Mouse (Mus musculus) liver, embryonic 14.5 days (tissue): ENCODE data around the gene Carm1. TPM values are rescaled to one million over a fixed set of nuclear protein-coding genes. Genes with fewer than 3 reads are reported as not detected.

ENCODE experiments used
- ATAC-seq: fragments of 200-750 bp; cut with Nextera tagmentation; 2 replicates; pipeline ENCODE4 v1.8.0; 2017; ENCODE audit warnings: moderate number of reproducible peaks, mild to moderate bottlenecking, moderate library complexity; ENCODE audit not compliant: insufficient read depth
- DNase-seq, 3 experiments: peaks; one replicate each; pipeline ENCODE4 v3.0.0-alpha.2; 2012 to 2013; ENCODE audit warnings: low read depth in 3 of 3, low spot score in 3 of 3
- H3K27ac ChIP-seq: fragments of 300-500 bp; sonication (generic); 2 replicates; pipeline ENCODE4 v1.5.1; 2014; ENCODE audit warnings: moderate library complexity, mild to moderate bottlenecking, control low read depth, inconsistent platforms
- H3K27me3 ChIP-seq: fragments of 300-500 bp; sonication (generic); 2 replicates; pipeline ENCODE4 v1.6.1; 2014; ENCODE audit warnings: mild to moderate bottlenecking, low read length, moderate library complexity; ENCODE audit not compliant: control insufficient read depth, insufficient read depth
- H3K36me3 ChIP-seq: fragments of 300-500 bp; sonication (generic); replicated peaks from 2 replicates; pipeline ENCODE4 v1.6.1; 2014; ENCODE audit warnings: low read depth; ENCODE audit not compliant: control insufficient read depth, insufficient read depth
- H3K4me1 ChIP-seq, 2 experiments: fragments of 200-500 bp in 1 of 2; fragments of 300-500 bp in 1 of 2; sonication (generic) in 1 of 2; replicated peaks; 2 replicates each; pipeline ENCODE4 v1.6.1; 2012 to 2014; ENCODE audit warnings: antibody characterized with exemption in 1 of 2, inconsistent platforms in 1 of 2, low read length in 1 of 2; ENCODE audit not compliant: control insufficient read depth in 2 of 2, insufficient read depth in 2 of 2
- H3K4me2 ChIP-seq: fragments of 300-500 bp; sonication (generic); 2 replicates; pipeline ENCODE4 v1.6.1; 2014; ENCODE audit warnings: low read depth, mild to moderate bottlenecking, control low read depth, moderate library complexity
- H3K4me3 ChIP-seq, 2 experiments: fragments of 200-500 bp in 1 of 2; fragments of 300-500 bp in 1 of 2; sonication (generic) in 1 of 2; 2 replicates each; pipeline ENCODE4 v1.5.1; 2012 to 2014; ENCODE audit warnings: low read depth in 2 of 2, low read length in 2 of 2, mild to moderate bottlenecking in 2 of 2, control low read depth in 1 of 2, inconsistent platforms in 1 of 2, moderate library complexity in 1 of 2; ENCODE audit not compliant: insufficient read depth in 1 of 2
- H3K9ac ChIP-seq: fragments of 300-500 bp; sonication (generic); replicated peaks from 2 replicates; pipeline ENCODE4 v1.6.1; 2014; ENCODE audit warnings: mild to moderate bottlenecking, control low read depth, moderate library complexity
- H3K9me3 ChIP-seq: fragments of 300-500 bp; sonication (generic); 2 replicates; pipeline ENCODE4 v1.6.1; 2016; ENCODE audit warnings: low read length, mixed read lengths; ENCODE audit not compliant: control insufficient read depth
- CTCF ChIP-seq: IDR thresholded peaks from 2 replicates; pipeline ENCODE4 v1.5.1; 2016; ENCODE audit warnings: antibody characterized with exemption, low read depth, control low read depth
- EP300 ChIP-seq: IDR thresholded peaks from 2 replicates; pipeline ENCODE4 v1.6.1; 2016; ENCODE audit warnings: antibody characterized with exemption, low read depth
- WGBS: fragments of 180-500 bp; shearing (Covaris S2); extraction: QIAGEN DNeasy Blood & Tissue Kit; methylation state at CpG from one replicate; pipeline ENCODE4 v1.1.7; 2014; ENCODE audit not compliant: insufficient replicate concordance; 5-methylcytosine and 5-hydroxymethylcytosine counted together
- polyA plus RNA-seq, 2 experiments: library from polyadenylated mRNA; depleted of rRNA in 1 of 2; stranded (reverse) in 1 of 2; unstranded in 1 of 2; fragments of >200 nt; fragmentation: Nextera tagmentation in 1 of 2; extraction: Ambion mirVana in 1 of 2; gene quantifications; 2 replicates each; pipeline versions ENCODE4 v1.2.1 to v1.2.3; 2012 to 2014

Gene Carm1
- polyA plus RNA-seq, 2 experiments = 13.6 to 25.6 TPM

- peak overlapping the region; percentile 81 for H3K27ac ChIP-seq
- peaks cover 47 to 49% of the 10 kb centered on the region in 2 experiments for H3K4me1 ChIP-seq
- WGBS = 64% methylated on average over 6 of the region's 6 CpGs
Measured at GRCm38 (mm10) chr9:21555198-21555742, 8.6 kb downstream of the Carm1 start.

DNA sequence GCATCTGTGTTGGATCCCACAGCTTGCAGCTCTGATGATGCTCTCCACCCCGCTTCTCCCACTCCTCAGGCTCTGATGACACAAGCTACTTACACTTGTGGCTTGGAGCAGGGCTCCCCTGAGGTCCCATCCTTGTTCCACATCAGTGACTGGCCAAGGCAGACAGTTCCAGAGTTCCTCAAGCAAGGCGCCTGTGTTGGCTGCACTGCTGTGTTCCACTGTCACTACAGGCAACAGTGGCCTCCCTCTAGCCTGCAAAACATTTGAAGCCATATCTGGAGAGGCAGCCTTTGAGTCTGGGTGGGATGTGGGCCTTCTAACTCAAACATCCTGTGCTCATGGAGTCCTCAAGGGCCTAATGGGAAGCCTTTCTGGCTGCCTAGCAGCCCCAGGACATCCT is 10.3 kb downstream of the Carm1 start:
- 80% methylated on average over 2 of the region's 2 CpGs for WGBS
- Histone ChIP-seq H3K9me3 (no peaks in the 10 kb centered on the region), H3K36me3 (peaks cover 2% of the 10 kb centered on the region), H3K4me1 (peaks cover 47 to 49% of the 10 kb centered on the region in 2 experiments), H3K4me3 (no peak overlapping the region), H3K4me2 (no peak overlapping the region), H3K27ac (peak overlapping the region; percentile 78), H3K9ac (peak overlapping the region; percentile 1; the same call in 1 of the 2 replicates), H3K27me3 (no peaks in the 10 kb centered on the region)
- ATAC-seq (no peak), DNase-seq (no peak)
- no peak for TF ChIP-seq EP300
- no peak for TF ChIP-seq CTCF

More at GRCm38 (mm10) chr9:21555198-21555742, 8.6 kb downstream of the Carm1 start:
- Histone ChIP-seq H3K4me2 (peak overlapping the region; percentile 37; the same call in 1 of the 2 replicates), H3K9me3 (no peaks in the 10 kb centered on the region), H3K9ac (peak overlapping the region; percentile 40), H3K4me3 (no peak overlapping the region), H3K36me3 (peaks cover 9% of the 10 kb centered on the region), H3K27me3 (no peaks in the 10 kb centered on the region)
- peak in 2 of 3 experiments; percentile 32 to 36 for DNase-seq
- ATAC-seq = peak; percentile 43
- TF ChIP-seq EP300 (no peak), CTCF (peak; percentile 24)

GRCm38 (mm10) chr9:21557556-21557955 is 10.9 kb downstream of the Carm1 start:
- peaks cover 47 to 49% of the 10 kb centered on the region in 2 experiments for H3K4me1 ChIP-seq
- H3K4me3 ChIP-seq = no peak overlapping the region
- 84% methylated on average over 2 of the region's 2 CpGs for WGBS
- H3K27me3 ChIP-seq = no peaks in the 10 kb centered on the region
- peak overlapping the region; percentile 78 for H3K27ac ChIP-seq
- ATAC-seq = no peak
- no peaks in the 10 kb centered on the region for H3K9me3 ChIP-seq
- H3K4me2 ChIP-seq = peak overlapping the region; percentile 82
- no peak for DNase-seq
- peaks cover 2% of the 10 kb centered on the region; the same call in 1 of the 2 replicates for H3K36me3 ChIP-seq
- TF ChIP-seq CTCF (no peak), EP300 (no peak)
- H3K9ac ChIP-seq = peak overlapping the region; percentile 1

GRCm38 (mm10) chr9:21558366-21558765 is 11.7 kb downstream of the Carm1 start:
- DNase-seq (peak; percentile 89 to 90 (median 90)), ATAC-seq (peak; percentile 99)
- TF ChIP-seq EP300 (peak; percentile 96), CTCF (no peak; the same call in 1 of the 2 replicates)
- H3K36me3 ChIP-seq = peaks cover 2% of the 10 kb centered on the region; the same call in 1 of the 2 replicates
- H3K4me1 ChIP-seq = peaks cover 47 to 49% of the 10 kb centered on the region in 2 experiments
- H3K27ac ChIP-seq = peak overlapping the region; percentile 78
- no peaks in the 10 kb centered on the region for H3K9me3 ChIP-seq
- H3K4me3 ChIP-seq = peak overlapping the region; percentile 34 to 37; a peak in 3 of 4 replicates
- peak overlapping the region; percentile 64 for H3K9ac ChIP-seq
- H3K4me2 ChIP-seq = peak overlapping the region; percentile 82
- WGBS = 15% methylated on average over 4 of the region's 4 CpGs
- H3K27me3 ChIP-seq = no peaks in the 10 kb centered on the region

GRCm38 (mm10) chr9:21559151-21559550 is 12.5 kb downstream of the Carm1 start:
- no peak for ATAC-seq
- H3K9me3 ChIP-seq = no peaks in the 10 kb centered on the region
- H3K27me3 ChIP-seq = no peaks in the 10 kb centered on the region
- H3K9ac ChIP-seq = peak overlapping the region; percentile 64
- peaks cover 47 to 50% of the 10 kb centered on the region in 2 experiments for H3K4me1 ChIP-seq
- peak overlapping the region; percentile 82 for H3K4me2 ChIP-seq
- 80% methylated on average over 3 of the region's 3 CpGs for WGBS
- peak overlapping the region in 1 of 2 experiments; percentile 37; a peak in 1 of 4 replicates for H3K4me3 ChIP-seq
- peak overlapping the region; percentile 78 for H3K27ac ChIP-seq
- H3K36me3 ChIP-seq = peaks cover 2% of the 10 kb centered on the region; the same call in 1 of the 2 replicates
- TF ChIP-seq EP300 (no peak), CTCF (no peak)
- DNase-seq = no peak
